Mouse (Mus musculus) myocyte (in vitro differentiated cells): ENCODE data around the gene Spic.

Experiments
- CEBPB ChIP-seq: IDR thresholded peaks from 2 replicates; pipeline ENCODE4 v1.6.1; 2011; ENCODE audit warnings: mild to moderate bottlenecking, moderate library complexity; ENCODE audit not compliant: poor library complexity, insufficient read depth, severe bottlenecking
- E2F4 ChIP-seq: IDR thresholded peaks from one replicate; pipeline ENCODE4 v1.6.1; 2011; ENCODE audit warnings: mild to moderate bottlenecking, control low read depth, moderate library complexity; ENCODE audit not compliant: insufficient read depth
- MAX ChIP-seq: IDR thresholded peaks from one replicate; pipeline ENCODE4 v1.6.1; 2011; ENCODE audit warnings: low read depth, mild to moderate bottlenecking, control low read depth
- MYOD1 ChIP-seq, 3 experiments: IDR thresholded peaks; one replicate each; pipeline ENCODE4 v1.6.1; 2011; ENCODE audit warnings: control low read depth in 2 of 3, low read depth in 2 of 3, mild to moderate bottlenecking in 2 of 3, moderate library complexity in 1 of 3; ENCODE audit not compliant: insufficient read length in 2 of 3, control insufficient read depth in 1 of 3
- MYOG ChIP-seq, 3 experiments: IDR thresholded peaks; one replicate each; pipeline ENCODE4 v1.6.1; 2011; ENCODE audit warnings: control low read depth in 2 of 3, low read depth in 2 of 3, mild to moderate bottlenecking in 2 of 3; ENCODE audit not compliant: insufficient read length in 2 of 3, control insufficient read depth in 1 of 3, insufficient read depth in 1 of 3
- POLR2A ChIP-seq: IDR thresholded peaks from one replicate; pipeline ENCODE4 v1.6.1; 2011; ENCODE audit warnings: low read depth, mild to moderate bottlenecking, control low read depth, moderate library complexity; ENCODE audit not compliant: insufficient read length
- POLR2AphosphoS2 ChIP-seq: IDR thresholded peaks from one replicate; pipeline ENCODE4 v1.6.1; 2011; ENCODE audit warnings: low read depth, control low read depth; ENCODE audit not compliant: insufficient read length
- TCF12 ChIP-seq: IDR thresholded peaks from one replicate; pipeline ENCODE4 v1.6.1; 2011; ENCODE audit warnings: mild to moderate bottlenecking, control low read depth; ENCODE audit not compliant: poor library complexity, insufficient read depth, severe bottlenecking
- TCF3 ChIP-seq: IDR thresholded peaks from one replicate; pipeline ENCODE4 v1.6.1; 2011; ENCODE audit warnings: low read depth, control low read depth; ENCODE audit not compliant: insufficient read length
- USF1 ChIP-seq: IDR thresholded peaks from one replicate; pipeline ENCODE4 v1.6.1; 2011; ENCODE audit warnings: low read depth, mild to moderate bottlenecking, control low read depth, moderate library complexity

- TF ChIP-seq POLR2A (no peak), MYOD1 (IDR thresholded peaks at IDR 0.05; ENCODE audit: control insufficient read depth in 1 of 3, insufficient read length in 2 of 3, low read depth in 2 of 3) (peak; percentile 53 to 94 (median 89)), USF1 (no peak), E2F4 (no peak), CEBPB (peak; percentile 42; the same call in 1 of the 2 replicates), TCF12 (peak; percentile 80), MYOG (IDR thresholded peaks at IDR 0.05; ENCODE audit: control insufficient read depth in 1 of 3, insufficient read depth in 1 of 3, insufficient read length in 2 of 3, low read depth in 2 of 3) (peak; percentile 41 to 93 (median 90)), MAX (no peak), POLR2AphosphoS2 (no peak), TCF3 (peak; percentile 61)
Observed at GRCm38 (mm10) chr10:88631330-88631953, 53.4 kb downstream of the Spic start.
